Mouse (Mus musculus) stomach, embryonic 15.5 days (tissue): ENCODE measurements at regions not wholly inside any gene's neighbourhood (a gene's known extent, or its start where the extent isn't known, plus 50 kb on each side); places are given as distances from the start of the nearest gene placed in this dataset.

Experiments used
- ATAC-seq: fragments of 200-750 bp; cut with Nextera tagmentation; 2 replicates; pipeline ENCODE4 v1.8.0; 2017; ENCODE audit warnings: low read depth, moderate number of reproducible peaks, moderate TSS enrichment; ENCODE audit not compliant: insufficient read depth, low FRiP score
- H3K27ac ChIP-seq: fragments of 300-500 bp; sonication (generic); 2 replicates; pipeline ENCODE4 v1.5.1; 2015; ENCODE audit warnings: mild to moderate bottlenecking, inconsistent platforms
- H3K27me3 ChIP-seq: fragments of 300-500 bp; sonication (generic); replicated peaks from 2 replicates; pipeline ENCODE4 v1.6.1; 2015; ENCODE audit warnings: inconsistent platforms
- H3K36me3 ChIP-seq: fragments of 300-500 bp; sonication (generic); 2 replicates; pipeline ENCODE4 v1.6.1; 2015; ENCODE audit warnings: inconsistent platforms
- H3K4me1 ChIP-seq: fragments of 300-500 bp; sonication (generic); 2 replicates; pipeline ENCODE4 v1.6.1; 2015; ENCODE audit warnings: inconsistent platforms
- H3K4me2 ChIP-seq: fragments of 300-500 bp; sonication (generic); 2 replicates; pipeline ENCODE4 v1.6.1; 2015; ENCODE audit warnings: mild to moderate bottlenecking, inconsistent platforms
- H3K4me3 ChIP-seq: fragments of 300-500 bp; sonication (generic); replicated peaks from 2 replicates; pipeline ENCODE4 v1.5.1; 2015; ENCODE audit warnings: inconsistent platforms
- H3K9ac ChIP-seq: fragments of 300-500 bp; sonication (generic); 2 replicates; pipeline ENCODE4 v1.6.1; 2015; ENCODE audit warnings: inconsistent platforms
- H3K9me3 ChIP-seq: fragments of 300-500 bp; sonication (generic); 2 replicates; pipeline ENCODE4 v1.6.1; 2016; ENCODE audit warnings: inconsistent platforms
- WGBS: fragments of 180-500 bp; shearing (Covaris S2); methylation state at CpG from one replicate; pipeline ENCODE4 v1.1.7; 2015; 5-methylcytosine and 5-hydroxymethylcytosine counted together

DNA sequence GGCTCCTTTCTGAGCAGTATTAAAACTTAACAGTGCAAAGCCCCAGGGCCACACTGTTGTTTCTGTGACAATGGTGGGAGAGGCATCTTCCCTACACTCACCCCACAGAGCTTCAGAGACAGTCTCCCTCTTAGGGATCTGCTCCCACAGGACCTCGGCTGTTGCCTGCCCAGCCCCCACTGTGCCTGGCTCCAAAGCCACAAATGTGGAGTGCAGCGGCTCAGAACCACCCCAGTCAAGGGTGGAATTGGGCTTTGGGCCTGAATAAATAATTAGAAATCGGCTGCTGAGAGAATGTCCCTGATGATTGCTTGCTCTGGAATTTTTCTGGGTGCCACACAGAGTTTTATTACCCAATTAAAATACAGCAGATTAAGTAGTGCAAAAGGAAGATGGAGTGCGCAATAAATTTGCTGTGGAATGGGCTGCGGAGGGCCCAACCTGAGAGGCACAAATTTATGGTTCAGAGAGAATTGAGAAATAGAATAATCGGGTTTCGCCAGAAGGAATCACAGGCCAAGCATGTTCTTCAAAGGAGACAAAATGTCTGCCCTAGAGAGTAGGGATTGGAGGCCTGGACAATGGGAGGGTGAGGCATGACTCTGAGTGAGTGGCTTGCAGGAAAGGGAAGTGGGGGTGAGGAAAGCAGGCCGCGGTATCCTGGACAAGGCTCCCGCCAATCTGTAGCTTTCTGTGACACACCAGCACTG, 56.4 kb downstream of the Cd24a start:
- Histone ChIP-seq H3K27ac (no peak overlapping the region), H3K27me3 (no peaks in the 10 kb centered on the region), H3K4me1 (no peaks in the 10 kb centered on the region), H3K4me3 (no peak overlapping the region), H3K9me3 (no peaks in the 10 kb centered on the region), H3K4me2 (no peak overlapping the region), H3K9ac (no peak overlapping the region), H3K36me3 (no peaks in the 10 kb centered on the region)
- no peak for ATAC-seq
- 80% methylated on average over 10 of the region's 10 CpGs for WGBS

GRCm38 (mm10) chr10:43641169-43641945, 63.3 kb downstream of the Cd24a start:
- Histone ChIP-seq H3K36me3 (no peaks in the 10 kb centered on the region), H3K4me2 (no peak overlapping the region), H3K27ac (no peak overlapping the region), H3K9me3 (no peaks in the 10 kb centered on the region), H3K27me3 (no peaks in the 10 kb centered on the region), H3K4me3 (no peak overlapping the region), H3K9ac (no peak overlapping the region), H3K4me1 (no peaks in the 10 kb centered on the region)
- WGBS = 60% methylated on average over 14 of the region's 14 CpGs
- ATAC-seq = peak; percentile 67

GRCm38 (mm10) chr10:43646326-43646725, 68.2 kb downstream of the Cd24a start:
- H3K4me2 ChIP-seq = no peak overlapping the region
- H3K9me3 ChIP-seq = no peaks in the 10 kb centered on the region
- H3K27ac ChIP-seq = no peak overlapping the region
- no peaks in the 10 kb centered on the region for H3K36me3 ChIP-seq
- no peaks in the 10 kb centered on the region; the same call in 1 of the 2 replicates for H3K4me1 ChIP-seq
- no peak for ATAC-seq
- no peak overlapping the region for H3K9ac ChIP-seq
- H3K27me3 ChIP-seq = no peaks in the 10 kb centered on the region
- H3K4me3 ChIP-seq = no peak overlapping the region
- WGBS = 63% methylated on average over 4 of the region's 4 CpGs

GRCm38 (mm10) chr10:43646965-43647364, 68.9 kb downstream of the Cd24a start:
- 82% methylated on average over 6 of the region's 6 CpGs for WGBS
- Histone ChIP-seq H3K27ac (no peak overlapping the region), H3K36me3 (no peaks in the 10 kb centered on the region), H3K9me3 (no peaks in the 10 kb centered on the region), H3K27me3 (no peaks in the 10 kb centered on the region), H3K9ac (no peak overlapping the region), H3K4me2 (no peak overlapping the region), H3K4me1 (no peaks in the 10 kb centered on the region; the same call in 1 of the 2 replicates), H3K4me3 (no peak overlapping the region)
- no peak for ATAC-seq

- Histone ChIP-seq H3K4me1 (no peaks in the 10 kb centered on the region; the same call in 1 of the 2 replicates), H3K9me3 (no peaks in the 10 kb centered on the region), H3K4me2 (no peak overlapping the region), H3K4me3 (no peak overlapping the region), H3K27ac (no peak overlapping the region), H3K36me3 (no peaks in the 10 kb centered on the region), H3K9ac (no peak overlapping the region), H3K27me3 (no peaks in the 10 kb centered on the region)
- WGBS = 67% methylated on average over 5 of the region's 5 CpGs
- ATAC-seq = no peak
These were observed 70.1 kb downstream of the Cd24a start for GRCm38 (mm10) chr10:43648186-43648585.

DNA sequence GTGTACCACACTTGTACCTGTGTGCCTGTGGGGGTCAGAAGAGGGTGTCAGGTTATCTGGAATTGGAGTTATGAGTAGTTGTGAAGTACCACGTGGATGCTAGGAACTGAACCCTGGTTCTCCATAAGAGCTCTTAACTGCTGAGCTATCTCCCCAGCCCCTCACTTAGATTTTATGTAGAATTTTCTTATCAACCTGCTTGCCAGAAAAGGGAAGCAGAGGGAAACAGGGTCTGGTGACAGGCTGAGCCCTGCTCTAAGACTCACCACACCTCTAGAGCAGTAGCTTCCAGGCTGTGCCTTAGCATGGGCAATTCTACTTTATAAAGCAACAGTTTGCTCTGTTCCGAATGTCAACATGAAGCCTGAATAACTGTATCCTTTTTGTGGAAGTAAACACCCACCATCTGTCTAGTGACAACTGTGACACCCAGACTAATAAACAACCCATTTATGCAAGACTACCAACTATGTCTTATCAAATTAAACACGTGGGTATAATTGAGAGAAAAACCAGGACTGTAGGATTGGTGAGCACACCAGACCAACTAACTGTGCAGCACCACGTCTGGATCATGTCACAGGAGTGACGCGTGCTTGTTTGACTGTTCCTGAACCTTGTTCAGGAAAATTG, 70.8 kb downstream of the Cd24a start:
- no peaks in the 10 kb centered on the region for H3K36me3 ChIP-seq
- 0 out of 2 replicates have a peak overlapping the region, but pooled peaks have one; percentile 1 for H3K27ac ChIP-seq
- no peaks in the 10 kb centered on the region; the same call in 1 of the 2 replicates for H3K4me1 ChIP-seq
- ATAC-seq = no peak
- no peak overlapping the region for H3K9ac ChIP-seq
- WGBS = 54% methylated on average over 6 of the region's 6 CpGs
- no peak overlapping the region for H3K4me3 ChIP-seq
- H3K4me2 ChIP-seq = no peak overlapping the region
- no peaks in the 10 kb centered on the region for H3K9me3 ChIP-seq
- no peaks in the 10 kb centered on the region for H3K27me3 ChIP-seq

DNA sequence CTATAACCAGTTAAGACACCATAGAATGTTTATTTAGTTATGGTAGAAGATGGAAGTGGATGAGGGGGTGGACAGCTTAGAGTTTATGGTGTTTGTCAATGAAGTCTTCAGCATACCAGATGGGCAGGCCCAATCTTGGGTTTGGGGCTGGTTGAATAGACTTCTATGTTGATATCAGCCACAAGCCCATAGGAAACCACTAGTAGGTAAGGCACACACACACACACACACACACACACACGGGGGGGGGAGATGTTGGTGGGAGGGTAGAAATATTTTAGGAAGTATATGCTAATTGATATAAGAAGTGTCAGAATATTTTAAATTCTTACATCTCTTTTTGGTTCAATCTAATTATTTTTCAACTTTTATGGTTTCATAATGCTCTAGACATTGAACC, 72.4 kb downstream of the Cd24a start:
- Histone ChIP-seq H3K4me1 (peaks cover 5% of the 10 kb centered on the region; the same call in 1 of the 2 replicates), H3K27ac (no peak overlapping the region), H3K27me3 (no peaks in the 10 kb centered on the region), H3K9ac (no peak overlapping the region), H3K4me3 (no peak overlapping the region), H3K36me3 (no peaks in the 10 kb centered on the region), H3K4me2 (no peak overlapping the region), H3K9me3 (no peaks in the 10 kb centered on the region)
- no peak for ATAC-seq
- 76% methylated on average over 1 of the region's 1 CpGs for WGBS

DNA sequence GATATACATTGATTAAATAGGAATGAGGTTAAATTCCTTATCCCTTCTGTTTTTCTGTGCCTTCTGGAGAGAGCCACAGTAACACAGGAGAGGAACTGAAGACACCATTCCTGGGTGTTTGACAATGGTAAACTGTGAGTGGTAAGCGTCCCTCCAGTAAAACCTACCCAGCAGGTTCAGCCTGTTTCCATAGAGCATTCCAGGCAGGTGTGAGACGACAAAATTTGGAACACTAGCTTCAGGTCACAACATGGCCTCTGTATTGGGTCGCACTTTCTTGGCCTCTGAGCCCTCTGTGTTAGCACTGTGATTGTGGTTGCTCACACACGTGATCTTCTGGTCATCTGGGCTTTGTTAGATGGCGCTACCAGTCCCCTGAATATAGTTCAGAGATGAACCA, 73.4 kb downstream of the Cd24a start:
- Histone ChIP-seq H3K27ac (no peak overlapping the region), H3K4me2 (no peak overlapping the region), H3K4me3 (no peak overlapping the region), H3K9me3 (no peaks in the 10 kb centered on the region), H3K27me3 (no peaks in the 10 kb centered on the region), H3K4me1 (peaks cover 7% of the 10 kb centered on the region; the same call in 1 of the 2 replicates), H3K9ac (no peak overlapping the region), H3K36me3 (no peaks in the 10 kb centered on the region)
- WGBS = 62% methylated on average over 5 of the region's 5 CpGs
- ATAC-seq = peak; percentile 44

DNA sequence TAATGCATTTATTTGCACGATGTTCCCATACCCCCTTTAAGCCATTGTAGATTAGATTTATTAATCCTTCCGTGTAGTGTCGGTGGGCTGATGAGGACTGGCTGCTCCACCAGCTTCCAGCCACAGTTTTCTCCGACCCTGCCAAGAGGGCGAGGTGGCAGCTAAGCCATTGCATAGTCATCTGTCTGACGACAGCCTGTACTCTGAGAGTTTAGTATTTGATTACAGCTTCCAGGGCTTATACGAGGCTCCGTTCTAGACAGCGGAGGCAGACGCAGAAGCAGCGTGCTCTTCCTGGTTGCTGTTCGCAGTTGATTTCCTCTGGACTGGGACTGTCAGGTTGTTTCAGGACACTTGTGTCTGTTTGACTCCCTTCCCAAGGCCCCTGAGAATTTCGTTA, 73.8 kb downstream of the Cd24a start:
- Histone ChIP-seq H3K9me3 (no peaks in the 10 kb centered on the region), H3K4me2 (no peak overlapping the region), H3K4me3 (no peak overlapping the region), H3K9ac (no peak overlapping the region), H3K27me3 (no peaks in the 10 kb centered on the region), H3K4me1 (peaks cover 7% of the 10 kb centered on the region; the same call in 1 of the 2 replicates), H3K36me3 (no peaks in the 10 kb centered on the region), H3K27ac (no peak overlapping the region)
- no peak for ATAC-seq
- WGBS = 71% methylated on average over 13 of the region's 13 CpGs

DNA sequence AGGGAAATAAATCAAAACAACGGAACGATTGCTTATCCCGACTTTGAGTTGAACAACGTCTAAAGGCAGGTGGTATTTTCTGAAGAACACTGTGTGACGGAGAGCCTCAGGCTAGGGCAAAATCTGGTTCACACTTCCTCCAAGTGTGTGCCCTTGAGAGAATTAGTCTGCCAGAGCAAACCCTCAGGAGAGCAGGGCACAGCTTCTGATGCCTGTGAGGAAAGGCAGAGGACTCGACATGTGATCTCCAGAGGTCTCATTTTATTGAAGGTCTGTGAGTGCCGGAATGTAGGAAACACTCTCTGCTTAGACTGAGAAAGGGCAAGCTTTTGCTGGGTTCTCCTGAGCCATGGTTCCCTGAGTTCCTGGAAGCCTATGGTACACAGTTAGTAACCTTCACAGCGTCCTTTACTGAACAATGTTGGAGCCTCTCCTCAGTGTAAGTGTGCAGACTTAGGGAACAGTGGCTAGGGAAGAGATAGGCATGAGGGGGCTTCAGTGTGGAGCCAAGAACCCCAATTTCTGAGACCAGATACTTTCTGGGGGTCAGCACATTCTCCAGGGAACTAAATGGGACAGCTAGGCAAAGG, 77.1 kb downstream of the Cd24a start:
- WGBS = 49% methylated on average over 8 of the region's 8 CpGs
- Histone ChIP-seq H3K4me1 (peaks cover 7% of the 10 kb centered on the region; the same call in 1 of the 2 replicates), H3K9ac (no peak overlapping the region), H3K4me3 (no peak overlapping the region), H3K36me3 (no peaks in the 10 kb centered on the region), H3K9me3 (no peaks in the 10 kb centered on the region), H3K27me3 (no peaks in the 10 kb centered on the region), H3K27ac (no peak overlapping the region), H3K4me2 (no peak overlapping the region)
- ATAC-seq = no peak

DNA sequence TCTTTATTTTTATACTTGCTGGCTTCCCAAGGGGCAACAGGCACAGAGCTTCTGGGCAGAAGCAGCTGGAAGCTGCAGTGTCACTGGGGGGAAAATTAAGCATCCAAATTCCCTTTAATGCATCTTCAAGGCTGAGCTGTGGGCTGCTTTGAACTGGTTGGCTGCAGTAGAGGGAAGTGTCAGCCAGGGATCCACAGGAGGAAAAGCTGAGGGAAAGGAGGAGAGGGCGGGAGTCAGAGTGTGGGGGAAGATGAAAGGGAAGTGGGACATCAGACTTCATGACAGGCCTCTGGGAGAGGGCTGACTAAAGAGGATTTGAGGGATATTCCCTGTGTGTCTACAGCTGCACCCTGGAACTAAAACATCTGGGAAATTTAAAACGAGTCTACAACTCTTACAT, 77.6 kb downstream of the Cd24a start:
- Histone ChIP-seq H3K4me3 (no peak overlapping the region), H3K27me3 (no peaks in the 10 kb centered on the region), H3K27ac (no peak overlapping the region), H3K4me2 (no peak overlapping the region), H3K36me3 (no peaks in the 10 kb centered on the region), H3K9ac (no peak overlapping the region), H3K4me1 (peaks cover 7% of the 10 kb centered on the region; the same call in 1 of the 2 replicates), H3K9me3 (no peaks in the 10 kb centered on the region)
- peak; percentile 59; the same call in 1 of the 2 replicates for ATAC-seq
- 43% methylated on average over 2 of the region's 2 CpGs for WGBS
